Mouse (Mus musculus) gastrocnemius, postnatal 14 days (tissue): ENCODE measurements around the gene Thsd7b. TPM values are rescaled to one million over a fixed set of nuclear protein-coding genes. Genes with fewer than 3 reads are reported as not detected.

Experiments
- DNase-seq: peaks from one replicate; pipeline ENCODE4 v3.0.0; 2021; ENCODE audit warnings: mixed read lengths
- intact Hi-C: fragments of 180-260 bp; cut with DNase I; formaldehyde crosslinking; loops from one replicate; pipeline ENCODE4 v1.15.1; 2025; ENCODE audit warnings: low total_unique reads
- long read RNA-seq, 2 experiments: library from polyadenylated mRNA; stranded (forward); transcript quantifications; one replicate each; pipeline ENCODE4 v2.0.0; 2021
- total RNA-seq, 2 experiments: library from RNA; stranded (reverse); gene quantifications; 2 replicates each; pipeline ENCODE4 v1.2.3; 2021

Thsd7b gene
- 1 to 10 TPM; 1.2 to 1.3 TPM for total RNA-seq
- long read RNA-seq, experiment 1, partial matches to known transcripts = 1 of 2 reads
- long read RNA-seq, experiment 1, other reads (novel, unspliced or antisense) = 1 of 2 reads
- long read RNA-seq, experiment 2, full-length matches to known transcripts = 1 of 1 reads
- long read RNA-seq, experiment 2, partial matches to known transcripts = 0 of 1 reads
- long read RNA-seq, experiment 2, other reads (novel, unspliced or antisense) = 0 of 1 reads

DNA sequence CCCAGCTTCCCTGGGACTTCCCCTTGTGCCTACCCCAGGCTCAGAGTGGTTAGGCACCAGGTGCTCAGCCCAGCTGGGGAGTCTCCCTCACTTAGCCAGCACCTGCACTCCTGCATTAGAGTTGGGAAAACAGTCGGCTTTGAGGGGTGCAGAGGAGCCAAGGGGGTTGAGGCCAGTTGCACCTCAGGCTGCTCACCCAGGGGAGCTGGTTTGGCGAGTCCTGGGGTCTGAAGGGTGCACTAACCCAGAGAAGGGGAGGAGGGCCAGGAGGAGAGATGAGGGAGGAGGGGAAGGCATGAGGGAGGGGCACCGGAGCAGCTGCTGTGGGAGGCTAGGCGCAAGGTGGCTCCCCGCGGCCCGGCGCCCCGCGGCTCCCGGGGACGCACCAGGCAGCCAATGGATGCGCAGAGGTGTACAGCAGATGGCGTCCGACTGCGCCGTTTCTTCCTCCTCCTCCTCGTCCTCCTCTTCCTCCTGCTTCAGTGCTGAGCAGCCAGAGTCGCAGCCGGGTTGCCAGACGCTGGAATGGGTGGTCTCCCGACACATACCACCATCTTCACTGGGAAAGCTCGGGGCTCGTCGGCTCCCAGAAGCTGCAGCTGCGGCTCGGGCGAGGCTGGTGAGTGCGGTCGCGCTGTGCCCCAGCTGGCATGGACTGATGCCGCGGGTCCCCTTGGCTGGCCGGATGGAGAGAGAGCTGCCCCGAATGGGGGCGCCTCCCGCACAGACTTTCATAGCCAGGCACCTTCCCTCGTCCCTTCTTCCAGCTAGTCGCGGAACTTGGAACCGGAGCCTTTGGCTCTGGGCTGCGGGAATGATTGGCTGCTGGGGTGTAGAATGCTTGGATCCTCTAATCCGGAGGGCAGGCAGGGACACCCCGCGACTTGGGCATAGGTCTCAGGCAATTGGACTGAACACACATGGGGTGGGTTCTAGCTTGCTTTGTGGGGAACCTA, at the start of gene Thsd7b:
Thsd7b (plus strand) TSS at position 321 of the 956 bp plus-strand sequence.
- DNase-seq = no peak
- intact Hi-C loops = no loop called here

DNA sequence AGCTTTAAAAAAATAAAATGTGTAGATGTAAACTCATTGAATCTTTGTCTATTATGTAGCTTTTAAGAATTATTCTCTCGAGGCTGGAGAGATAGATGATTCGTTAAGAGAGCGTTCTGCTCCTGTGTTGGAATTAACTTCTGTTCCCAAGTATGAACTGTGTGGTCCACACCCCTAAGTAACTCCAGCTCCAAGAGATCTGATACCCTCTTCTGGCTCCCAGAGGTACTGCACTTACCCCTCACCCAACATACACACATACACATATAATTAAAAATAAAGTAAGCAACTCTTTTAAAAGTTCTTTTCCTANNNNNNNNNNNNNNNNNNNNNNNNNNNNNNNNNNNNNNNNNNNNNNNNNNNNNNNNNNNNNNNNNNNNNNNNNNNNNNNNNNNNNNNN, 28.8 kb upstream of the Thsd7b start:
- no peak for DNase-seq
- intact Hi-C loops = loop anchor here (5.0 kb wide), 1 partner anchor 367 kb away; no protein-coding TSS in a partner anchor

DNA sequence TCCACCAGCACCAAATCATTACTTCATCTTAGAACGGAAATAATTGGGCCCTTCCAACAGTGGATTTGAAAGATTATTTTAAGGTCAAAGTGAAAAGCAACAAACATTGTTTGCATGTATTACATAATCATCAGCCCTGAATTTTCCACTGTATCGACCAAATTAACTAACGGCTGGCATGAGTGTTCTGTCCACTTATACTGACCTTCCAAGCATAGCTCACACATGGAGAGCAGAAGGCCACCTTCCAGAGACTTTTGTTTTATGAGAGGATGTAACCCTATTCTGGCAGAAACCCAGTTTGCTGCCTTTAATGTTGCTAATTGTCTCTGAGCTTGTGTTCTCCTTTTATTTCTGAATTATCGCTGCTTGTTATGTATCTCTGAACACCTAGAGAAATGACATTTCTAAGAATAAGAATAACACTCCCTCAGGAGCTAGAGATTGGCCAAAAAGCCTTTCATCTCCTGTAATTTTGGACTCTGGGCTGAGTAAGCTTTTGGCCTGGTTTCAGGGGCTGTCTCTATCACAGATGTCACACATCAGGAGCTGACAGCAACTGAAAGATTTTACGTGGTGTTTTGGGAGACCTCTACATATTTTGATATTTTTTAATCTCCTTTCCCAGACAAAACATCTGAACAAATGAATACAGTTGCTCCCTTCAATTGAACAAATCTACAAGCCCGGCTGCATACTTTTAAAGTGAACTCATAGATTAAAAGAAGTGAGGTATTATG, 22.2 kb upstream of the Thsd7b start:
- DNase-seq = no peak
- intact Hi-C loops = no loop called here

DNA sequence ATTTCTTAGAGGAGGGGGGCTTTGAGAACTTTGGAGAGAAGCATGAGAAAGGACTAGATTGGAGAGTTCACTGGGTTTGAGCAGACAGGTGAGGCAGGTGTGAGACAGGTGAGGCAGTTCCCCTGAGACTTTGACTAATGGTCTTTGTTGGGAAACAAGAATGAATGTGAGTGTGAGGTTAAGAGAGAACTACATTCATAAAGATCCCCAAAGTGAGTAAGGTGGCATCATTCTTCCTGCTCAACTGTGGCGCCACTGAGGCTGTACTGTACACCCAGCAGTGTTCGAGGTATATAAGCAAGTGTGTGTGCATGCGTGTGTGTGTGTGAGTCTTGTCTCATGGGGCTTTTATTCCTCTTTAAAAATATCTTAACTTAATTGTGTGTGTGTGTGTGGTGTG, 6.4 kb upstream of the Thsd7b start:
- intact Hi-C loops = no loop called here
- DNase-seq = no peak

DNA sequence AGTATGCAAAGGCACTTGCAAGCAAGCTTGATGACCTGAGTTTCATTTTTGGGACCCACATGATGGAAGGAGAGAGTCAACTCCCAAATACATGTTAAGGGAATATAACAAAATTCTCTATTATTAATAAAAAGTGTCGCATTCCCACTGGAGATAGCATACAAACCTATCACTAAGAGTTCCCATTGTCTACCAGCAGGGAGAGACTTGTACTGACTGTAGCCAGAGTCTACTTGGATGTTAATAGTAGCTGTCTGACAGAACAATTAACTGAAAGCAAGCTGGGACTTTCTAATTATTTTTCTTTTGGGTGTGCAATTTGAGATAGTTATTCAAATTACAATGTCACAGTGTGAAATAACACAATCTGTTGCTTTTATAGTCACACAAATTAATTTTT, 31.1 kb downstream of the Thsd7b start:
- DNase-seq = no peak
- intact Hi-C loops = no loop called here

DNA sequence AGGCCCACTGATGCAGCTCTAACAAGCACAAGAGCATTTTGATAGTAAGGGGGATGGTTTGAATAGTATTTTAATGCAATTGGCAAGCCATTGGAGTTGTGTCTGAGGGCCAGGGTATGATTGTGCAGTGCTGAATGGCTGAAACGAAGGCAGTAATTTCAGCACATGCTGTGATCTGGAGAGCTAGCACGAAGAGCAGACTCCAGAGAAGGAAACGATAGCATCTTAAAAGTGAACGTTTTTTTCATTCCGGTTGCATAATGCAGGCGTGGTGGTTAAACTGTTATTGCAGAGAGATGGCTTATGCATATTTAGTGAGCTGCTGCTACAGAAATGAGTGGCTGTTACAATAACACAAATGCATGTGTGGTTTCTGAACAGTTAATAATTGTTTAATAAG, 51.3 kb downstream of the Thsd7b start:
- intact Hi-C loops = no loop called here
- DNase-seq = no peak

DNA sequence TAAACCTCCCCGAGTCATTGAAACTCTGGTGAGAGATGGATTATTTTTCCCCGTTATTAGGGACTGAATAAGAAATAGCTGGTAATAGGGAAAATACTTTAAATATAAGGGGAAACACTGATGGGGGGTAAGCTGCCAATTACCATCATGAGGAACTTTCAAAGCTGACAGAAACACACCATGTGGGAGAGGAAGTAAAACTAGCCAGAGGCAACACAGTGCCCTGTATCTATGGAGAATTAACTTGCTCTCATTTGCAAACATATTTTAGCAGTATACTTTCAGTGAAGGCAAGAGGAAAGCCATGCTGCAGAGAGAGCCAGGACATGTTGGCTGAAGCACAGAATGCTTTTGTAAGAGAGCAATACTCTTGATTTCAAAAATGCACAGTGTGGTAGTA, 51.7 kb downstream of the Thsd7b start:
- intact Hi-C loops = no loop called here
- DNase-seq = no peak

DNA sequence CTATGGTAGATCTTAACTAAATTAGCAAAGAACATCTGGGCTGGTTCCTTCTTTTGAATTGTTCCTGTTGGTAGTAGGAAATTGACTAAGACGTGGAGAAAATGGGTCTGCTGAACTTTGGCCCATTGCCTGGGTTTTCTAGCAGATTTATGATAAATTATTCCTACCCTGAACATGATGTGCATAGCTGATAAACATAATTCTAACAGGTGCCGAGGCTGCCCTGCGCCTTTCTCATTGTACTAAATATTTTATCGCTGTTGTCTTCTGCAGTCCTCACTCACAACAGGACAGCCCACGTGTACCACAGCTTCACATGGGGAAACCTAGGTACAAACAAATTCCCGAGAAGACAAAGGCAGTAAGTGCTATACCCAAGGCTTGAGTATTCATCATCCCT, 83.5 kb downstream of the Thsd7b start:
- intact Hi-C loops = no loop called here
- DNase-seq = no peak

DNA sequence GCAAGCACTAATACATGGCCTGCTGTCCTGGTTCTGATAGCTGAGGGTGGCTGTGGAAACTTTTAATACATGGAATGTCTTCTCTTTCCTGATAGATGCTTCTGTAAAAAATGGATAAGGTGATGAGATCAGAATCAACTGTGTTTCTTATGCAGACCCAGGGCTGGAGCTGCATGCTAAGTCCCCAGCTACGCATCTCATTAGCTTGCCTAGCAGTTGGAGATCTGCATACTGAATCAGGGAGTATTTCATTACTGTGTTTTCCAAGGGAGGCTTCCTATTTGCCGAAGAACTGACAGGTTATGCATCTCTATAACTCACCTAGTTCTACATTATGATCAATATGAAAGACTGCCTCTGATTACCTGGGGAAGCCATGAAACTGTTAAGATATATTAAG, 84.3 kb downstream of the Thsd7b start:
- intact Hi-C loops = no loop called here

DNA sequence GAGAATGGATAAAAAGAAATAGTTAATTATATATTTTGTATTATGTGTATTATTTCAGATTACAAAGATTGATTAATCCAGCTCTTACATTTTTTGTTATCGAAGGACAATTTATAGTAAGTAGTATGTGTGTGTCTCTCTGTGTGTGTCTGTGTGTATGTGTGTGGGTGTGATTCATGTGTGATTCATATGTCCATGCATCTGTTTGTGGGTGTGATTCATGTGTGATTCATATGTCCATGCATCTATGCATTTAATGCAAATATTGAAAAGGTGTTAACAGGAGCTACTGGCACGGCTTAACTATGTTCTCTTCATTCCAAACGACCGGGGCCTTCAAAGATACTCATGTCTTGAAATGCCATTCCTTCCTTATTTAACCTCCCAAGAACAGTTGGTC, 90.3 kb downstream of the Thsd7b start:
- DNase-seq = no peak
- intact Hi-C loops = no loop called here

More for the DNA sequence above, 84.3 kb downstream of the Thsd7b start:
- no peak for DNase-seq

DNA sequence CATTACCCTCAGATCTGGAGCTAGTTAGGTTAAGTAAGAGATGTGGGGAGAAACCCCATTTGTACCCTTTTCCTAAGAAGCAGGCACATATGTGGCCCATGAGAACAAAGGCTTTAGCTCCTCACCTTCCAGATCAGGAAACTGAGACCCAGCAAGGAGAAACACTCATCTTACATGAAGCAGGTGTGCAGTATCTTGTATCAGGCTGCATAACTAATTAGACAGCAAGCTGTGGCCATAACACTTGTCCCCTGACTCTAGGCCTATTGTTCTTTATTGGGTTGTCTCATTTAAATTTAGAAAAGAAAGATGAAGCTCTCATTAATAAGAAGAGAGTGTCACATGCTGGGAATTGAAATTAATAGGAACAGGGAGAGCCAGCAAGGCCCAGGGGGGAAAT, 91.7 kb downstream of the Thsd7b start:
- DNase-seq = no peak

DNA sequence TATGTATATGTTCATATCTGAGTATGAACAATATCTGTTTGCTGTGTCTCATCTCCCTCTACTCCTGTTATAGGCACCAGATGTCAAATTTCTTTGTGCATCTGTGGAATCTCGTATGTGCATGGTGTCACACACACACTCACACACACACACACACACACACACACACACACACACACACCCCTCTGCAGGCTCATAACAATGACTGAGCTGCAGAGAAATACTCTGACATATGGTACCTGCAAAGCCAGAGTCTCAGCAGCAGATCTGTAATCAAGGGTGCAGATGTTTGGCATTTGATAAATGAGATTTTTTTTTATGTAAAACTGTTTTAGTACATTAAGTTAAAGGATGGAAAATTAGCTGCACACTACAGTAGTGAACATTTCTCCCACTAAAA, 92.5 kb downstream of the Thsd7b start:
- intact Hi-C loops = no loop called here
- no peak for DNase-seq

More for the DNA sequence above, 91.7 kb downstream of the Thsd7b start:
- intact Hi-C loops = no loop called here

DNA sequence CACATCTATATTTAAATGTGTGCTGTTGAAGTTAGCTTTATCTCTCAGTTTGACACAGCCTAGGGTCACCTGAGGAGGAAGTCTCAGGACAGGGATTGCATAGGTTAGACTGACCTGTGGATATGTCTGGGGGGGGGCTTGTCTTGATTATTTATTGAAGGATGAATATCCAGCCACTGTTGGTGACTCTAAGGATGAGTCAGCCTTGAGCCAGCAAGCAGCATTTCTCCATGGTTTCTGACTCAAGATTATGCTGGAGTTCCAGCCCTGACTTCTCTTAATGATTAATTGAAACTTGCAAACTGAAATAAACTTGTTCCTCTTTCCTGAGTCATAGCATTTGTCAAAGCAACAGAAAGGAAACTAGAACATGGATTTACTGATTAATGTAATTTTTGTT, 113.4 kb downstream of the Thsd7b start:
- no peak for DNase-seq
- intact Hi-C loops = no loop called here

DNA sequence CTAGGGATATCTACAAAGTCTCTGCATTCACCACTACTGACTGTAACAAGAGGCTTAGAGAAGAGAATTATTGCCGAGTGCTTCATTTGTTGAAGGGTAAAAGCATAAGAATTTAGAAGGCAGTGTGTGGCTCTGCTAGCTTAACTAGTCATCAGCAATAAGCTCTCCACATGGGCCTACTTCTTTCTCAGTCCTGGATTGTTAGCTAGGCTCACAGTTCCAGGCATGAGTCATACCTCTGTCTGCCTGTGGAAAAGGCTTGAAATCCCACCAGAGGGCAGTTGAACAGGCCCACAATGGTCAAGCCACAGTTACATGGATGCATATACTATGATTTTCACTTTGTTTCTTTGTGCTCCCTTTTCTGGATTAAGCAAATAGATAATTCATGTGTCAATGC, 138.5 kb downstream of the Thsd7b start:
- intact Hi-C loops = no loop called here
- no peak for DNase-seq

DNA sequence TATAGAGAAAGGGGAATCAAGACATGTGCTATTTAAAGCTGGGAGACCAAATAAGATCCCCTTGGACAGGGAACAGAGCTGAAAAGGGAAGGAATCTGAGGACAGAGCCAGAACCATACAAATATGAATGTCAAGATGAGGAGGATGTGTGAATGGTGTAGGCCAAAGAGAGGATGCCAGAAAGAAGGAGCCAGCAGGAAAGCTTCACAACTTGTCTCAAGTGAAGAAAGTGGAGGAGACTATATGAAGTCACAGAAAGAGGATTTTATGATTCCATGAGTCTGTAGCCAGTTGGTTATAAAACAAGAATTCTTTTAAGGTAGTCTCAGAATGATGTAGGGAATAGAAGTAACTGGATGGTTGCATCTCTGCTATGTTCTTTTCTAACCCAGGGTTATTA, 148.5 kb downstream of the Thsd7b start:
- no peak for DNase-seq
- intact Hi-C loops = no loop called here

DNA sequence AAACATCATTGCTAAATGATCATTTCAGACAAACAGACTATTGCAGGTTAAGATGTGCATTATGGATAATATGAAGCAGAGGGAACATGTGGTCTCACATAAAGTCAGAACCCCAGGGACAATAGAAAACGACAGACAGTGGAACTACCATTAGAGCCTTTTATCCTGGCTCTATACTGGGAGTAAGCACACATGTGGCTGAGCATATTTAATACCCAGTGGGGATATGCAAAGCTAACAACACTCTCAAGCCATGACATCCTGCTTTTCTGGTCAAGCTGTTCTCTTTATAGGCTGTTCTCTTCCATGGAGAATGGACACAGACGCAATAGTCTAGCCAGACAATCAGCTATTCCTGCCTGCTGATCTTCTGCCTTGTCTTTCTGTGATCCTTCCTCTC, 191.3 kb downstream of the Thsd7b start:
- intact Hi-C loops = no loop called here
- DNase-seq = no peak

DNA sequence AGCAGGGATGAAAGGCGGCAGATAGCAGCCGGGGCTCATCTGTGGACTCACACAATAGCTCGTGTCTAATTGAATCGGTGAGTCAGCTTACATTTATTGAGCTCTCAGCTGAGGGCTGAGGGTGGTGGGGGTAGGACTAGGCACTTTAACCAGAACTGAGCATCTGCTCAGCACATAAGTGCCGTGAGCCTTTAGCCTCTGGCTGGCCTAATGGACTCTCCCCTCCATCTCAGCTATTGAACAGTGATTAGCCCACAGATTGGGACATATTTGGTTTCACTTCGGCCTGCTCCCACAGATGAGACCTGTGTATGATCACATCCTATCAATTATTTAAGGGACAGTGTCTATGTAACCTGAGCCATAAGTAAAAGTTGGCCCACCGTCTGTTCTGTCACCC, 200.4 kb downstream of the Thsd7b start:
- no peak for DNase-seq
- intact Hi-C loops = no loop called here

DNA sequence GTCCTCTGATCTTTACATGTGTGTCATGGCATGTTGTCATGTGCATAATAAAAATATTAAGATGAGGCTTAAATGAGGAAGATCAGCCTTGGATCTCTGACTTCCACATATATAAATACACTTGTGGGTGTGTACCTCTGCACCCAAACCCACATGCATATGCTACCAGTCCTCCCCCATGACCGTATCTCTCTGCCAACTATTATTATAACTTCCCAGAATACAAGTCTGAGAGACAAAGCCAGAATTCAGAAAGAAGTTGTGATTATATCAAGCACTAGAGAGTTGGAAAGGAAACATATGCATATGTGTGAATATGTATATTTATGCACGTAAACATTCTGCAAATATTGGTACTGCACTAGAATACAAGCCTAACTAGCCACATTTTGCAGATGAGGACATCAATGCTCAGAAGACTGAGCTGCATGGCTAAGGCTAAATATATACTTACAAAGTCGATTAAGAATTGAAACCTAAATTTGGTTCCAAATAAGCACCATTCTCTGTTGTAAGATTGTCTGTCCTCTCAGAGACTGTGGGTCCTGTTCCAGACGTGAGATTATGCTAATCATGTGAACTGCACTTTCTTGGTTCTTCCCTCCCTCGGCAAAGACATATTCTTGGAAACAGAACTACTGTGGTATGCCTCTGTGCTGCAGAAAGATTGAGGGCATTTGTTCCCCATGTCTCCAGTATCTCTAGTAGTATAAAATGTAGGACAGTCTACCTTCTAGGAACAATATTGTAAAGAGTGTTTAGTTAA, 211.3 kb downstream of the Thsd7b start:
- no peak for DNase-seq
- intact Hi-C loops = no loop called here

DNA sequence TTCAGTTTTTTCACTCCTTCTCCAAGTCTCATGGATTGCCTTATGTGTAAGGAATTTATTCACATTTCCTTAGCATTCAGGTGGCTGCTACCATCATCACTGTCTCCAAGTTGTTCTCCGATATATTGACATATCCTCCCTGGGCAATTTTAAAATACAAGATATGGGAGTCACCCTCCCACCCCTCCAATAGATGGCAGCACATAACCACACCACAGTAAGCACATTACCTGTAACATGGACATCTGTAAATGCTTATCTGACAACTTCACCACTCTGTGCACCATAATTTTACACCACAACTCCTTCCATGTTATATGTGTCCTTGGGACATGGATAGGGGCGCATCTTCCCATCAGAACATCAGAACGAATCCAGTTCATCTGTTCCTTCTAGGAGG, 218.0 kb downstream of the Thsd7b start:
- no peak for DNase-seq
- intact Hi-C loops = no loop called here

DNA sequence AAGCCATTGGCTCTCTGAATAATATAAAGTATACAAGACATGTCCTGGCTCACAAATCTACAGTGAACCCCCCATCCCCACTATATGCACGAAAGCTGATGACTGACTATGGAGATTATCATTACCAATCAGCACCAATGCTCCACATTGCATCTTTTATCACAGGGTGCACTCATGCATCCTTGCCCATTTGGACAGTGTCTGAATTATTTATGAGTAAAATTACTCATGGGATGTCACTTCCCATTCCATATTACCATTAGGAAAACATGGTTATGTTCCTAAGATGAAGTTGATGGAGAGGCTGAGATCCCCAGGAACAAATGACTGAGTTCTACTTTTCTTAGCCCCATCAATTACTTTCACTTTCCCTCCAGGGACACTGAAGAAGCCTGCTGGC, 220.8 kb downstream of the Thsd7b start:
- DNase-seq = no peak
- intact Hi-C loops = no loop called here
